Mouse (Mus musculus): ENCODE data around the gene Crim1.

DNA sequence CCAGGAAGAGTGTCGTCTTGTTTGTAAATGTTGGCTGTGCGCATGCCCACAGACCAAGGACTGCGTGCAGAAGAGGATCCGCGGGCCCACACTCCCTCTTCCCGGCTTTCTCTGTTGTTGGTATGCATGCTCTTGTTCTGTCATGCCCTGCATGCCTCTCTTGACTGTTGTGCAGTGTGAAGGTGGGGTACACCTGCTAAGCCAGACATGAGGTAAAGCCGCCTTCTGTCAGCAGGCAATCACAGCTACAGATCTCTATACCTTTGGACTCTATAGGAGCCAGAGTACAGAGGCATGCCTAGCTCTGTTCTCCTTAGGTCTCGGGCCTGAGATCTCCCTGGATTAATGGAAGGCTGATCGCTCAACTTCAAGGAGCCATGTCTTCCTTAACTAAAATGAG lies 55.7 kb downstream of the Crim1 start:
- TF ChIP-seq CTCF (IDR thresholded peaks at IDR 0.05; ENCODE audit: control insufficient read depth, insufficient read depth, insufficient read length) (no peak), MYOG (IDR thresholded peaks at IDR 0.05; ENCODE audit: control insufficient read depth, extremely low read depth, insufficient read length) (no peak)

All from C2C12 (cell line).